Mouse (Mus musculus): Measurements from ENCODE around the gene Mettl16.
A peak's percentile ranks its signal among the peaks of the same experiment; 100 is the strongest.

The Mettl16 gene

DNA sequence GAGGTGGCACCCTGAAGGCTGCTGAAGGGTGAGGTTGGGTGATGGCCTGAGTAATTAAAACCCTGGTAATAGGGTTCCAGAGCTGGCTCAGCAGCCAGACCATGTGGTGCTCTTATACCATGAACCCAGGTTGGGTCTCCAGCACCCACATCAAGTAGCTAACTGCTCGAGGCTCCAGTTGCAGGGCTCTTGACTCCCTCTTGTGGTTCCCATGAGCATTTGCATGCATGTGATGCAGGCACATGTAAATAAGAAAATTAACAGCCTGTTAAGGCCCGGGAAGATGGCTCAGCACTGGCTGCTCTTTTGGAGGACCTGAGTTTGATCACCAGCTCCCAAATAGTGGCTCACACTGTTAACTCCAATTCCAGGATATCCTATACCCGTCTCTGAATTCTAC lies 75.2 kb downstream of the Mettl16 start:
- DNase-seq (ENCODE audit: low spot score in 2 of 2), result no peak

GRCm38 (mm10) chr11:74847919-74848521 lies 77.4 kb downstream of the Mettl16 start:
- DNase-seq (ENCODE audit: low spot score in 2 of 2), result peak; percentile 60 to 72

GRCm38 (mm10) chr11:74850998-74851661 lies 80.5 kb downstream of the Mettl16 start:
- DNase-seq (ENCODE audit: low spot score in 2 of 2), result no peak

DNA sequence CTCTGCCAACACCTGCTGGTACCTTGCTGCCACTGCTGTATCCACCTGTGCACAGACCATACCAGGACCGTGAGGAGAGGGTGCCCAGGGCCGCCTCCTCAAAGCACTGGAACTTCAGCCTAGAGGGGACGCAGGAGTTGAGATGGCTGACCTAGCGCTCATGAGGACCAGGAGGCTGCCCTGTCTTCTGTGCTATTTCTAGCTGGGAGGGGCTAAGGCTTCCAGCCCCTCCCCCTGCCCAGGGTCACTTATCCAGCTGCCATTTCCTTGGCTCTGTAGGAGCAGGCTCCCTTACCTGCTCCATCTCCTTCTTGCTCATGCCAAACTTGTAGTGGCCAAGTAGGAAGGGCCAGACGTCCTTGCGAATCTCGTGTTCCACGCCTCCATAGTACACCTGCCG lies 87.1 kb downstream of the Mettl16 start:
- DNase-seq (ENCODE audit: low spot score in 2 of 2), result no peak

DNA sequence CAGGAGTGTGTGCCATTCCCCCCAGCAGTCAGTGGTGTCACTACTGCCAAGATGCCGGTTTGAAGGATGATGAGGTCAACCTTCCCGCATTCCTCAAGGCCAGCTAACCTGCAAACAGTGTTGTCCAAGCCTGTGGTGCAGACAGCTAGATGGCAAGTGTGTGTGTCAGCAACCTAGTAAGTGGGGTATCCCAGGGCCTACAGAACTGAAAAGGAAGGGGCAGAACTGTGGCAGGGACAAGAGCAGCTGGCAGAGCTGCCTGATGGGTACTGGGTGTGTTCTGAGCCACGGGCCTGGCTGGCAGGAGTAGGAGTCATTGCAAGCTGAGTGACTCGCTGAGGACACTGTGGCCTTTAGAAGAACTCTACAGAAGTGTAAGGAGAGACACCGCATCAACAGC lies 91.5 kb downstream of the Mettl16 start:
- DNase-seq (ENCODE audit: low spot score in 2 of 2), result no peak

- no peak for DNase-seq (ENCODE audit: low spot score in 2 of 2)
Observed at GRCm38 (mm10) chr11:74863471-74863870, 92.8 kb downstream of the Mettl16 start.

GRCm38 (mm10) chr11:74864421-74864820 lies 93.8 kb downstream of the Mettl16 start:
- no peak for DNase-seq (ENCODE audit: low spot score in 2 of 2)

DNA sequence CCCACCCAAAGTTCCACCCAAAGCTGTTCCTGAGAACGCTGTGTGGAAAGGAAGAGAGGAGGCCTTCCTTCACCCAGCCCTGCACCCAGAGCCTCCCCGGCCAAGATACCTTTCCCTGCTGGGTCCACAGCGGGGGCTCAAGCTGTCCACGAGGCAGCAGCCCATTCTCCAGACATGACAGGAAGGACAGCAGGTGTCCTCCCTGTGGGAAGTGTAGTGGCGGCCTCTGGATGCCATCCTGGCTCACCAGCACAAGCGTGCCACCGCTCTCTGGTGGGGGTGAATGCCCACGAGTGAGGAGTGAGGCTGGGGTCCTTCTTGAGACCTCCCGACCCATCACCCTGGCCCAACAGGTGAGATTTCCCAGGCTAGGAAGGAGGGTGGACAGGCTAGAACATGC lies 94.6 kb downstream of the Mettl16 start:
- DNase-seq (ENCODE audit: low spot score in 2 of 2), result no peak

DNA sequence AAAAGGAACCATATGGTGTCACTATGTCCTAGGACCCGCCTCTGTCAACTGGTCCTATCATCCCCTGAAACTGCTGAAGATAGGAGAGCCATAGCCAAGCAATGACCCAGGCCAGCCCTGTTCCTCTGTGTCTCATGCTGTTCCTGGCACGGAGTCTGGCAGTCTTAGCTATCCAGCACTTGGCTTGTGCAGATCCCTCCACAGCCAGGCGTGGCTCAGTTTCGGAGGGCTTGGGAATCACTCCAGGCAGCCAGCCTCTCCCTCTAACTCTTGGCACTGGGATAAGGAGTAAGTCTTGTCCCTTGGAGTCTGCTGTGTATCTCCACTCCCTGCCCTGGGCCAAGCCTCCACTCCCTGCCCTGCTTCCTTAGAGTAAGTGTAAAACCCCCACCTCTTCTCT lies 96.0 kb downstream of the Mettl16 start:
- DNase-seq (ENCODE audit: low spot score in 2 of 2), result no peak

DNA sequence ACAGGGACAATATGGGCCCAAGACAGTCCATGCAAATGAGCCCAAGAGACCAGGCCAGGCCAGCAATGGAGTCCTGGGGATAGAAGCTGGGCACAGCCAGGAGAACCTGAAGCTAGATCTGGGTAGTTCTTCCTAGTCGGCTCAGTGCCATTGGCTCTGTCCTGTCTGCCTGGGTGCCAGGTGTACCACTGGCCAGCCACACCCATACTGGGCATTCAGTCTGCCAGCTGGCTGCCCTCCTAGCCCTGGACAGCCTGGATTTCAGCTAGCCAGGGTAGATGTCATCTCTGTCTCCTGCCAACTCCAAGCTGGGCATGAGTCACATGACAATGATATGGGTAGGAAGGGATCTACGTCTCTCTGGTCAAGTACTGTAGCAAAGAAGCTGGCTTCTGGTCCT lies 96.6 kb downstream of the Mettl16 start:
- no peak for DNase-seq (ENCODE audit: low spot score in 2 of 2)

GRCm38 (mm10) chr11:74868046-74868760 lies 97.6 kb downstream of the Mettl16 start:
- DNase-seq (ENCODE audit: low spot score in 2 of 2), result no peak

- DNase-seq (ENCODE audit: low spot score in 2 of 2), result no peak
Observed at GRCm38 (mm10) chr11:74869603-74870002, 99.0 kb downstream of the Mettl16 start.

- no peak for DNase-seq (ENCODE audit: low spot score in 2 of 2)
Observed at GRCm38 (mm10) chr11:74870544-74870943, 99.9 kb downstream of the Mettl16 start.

DNA sequence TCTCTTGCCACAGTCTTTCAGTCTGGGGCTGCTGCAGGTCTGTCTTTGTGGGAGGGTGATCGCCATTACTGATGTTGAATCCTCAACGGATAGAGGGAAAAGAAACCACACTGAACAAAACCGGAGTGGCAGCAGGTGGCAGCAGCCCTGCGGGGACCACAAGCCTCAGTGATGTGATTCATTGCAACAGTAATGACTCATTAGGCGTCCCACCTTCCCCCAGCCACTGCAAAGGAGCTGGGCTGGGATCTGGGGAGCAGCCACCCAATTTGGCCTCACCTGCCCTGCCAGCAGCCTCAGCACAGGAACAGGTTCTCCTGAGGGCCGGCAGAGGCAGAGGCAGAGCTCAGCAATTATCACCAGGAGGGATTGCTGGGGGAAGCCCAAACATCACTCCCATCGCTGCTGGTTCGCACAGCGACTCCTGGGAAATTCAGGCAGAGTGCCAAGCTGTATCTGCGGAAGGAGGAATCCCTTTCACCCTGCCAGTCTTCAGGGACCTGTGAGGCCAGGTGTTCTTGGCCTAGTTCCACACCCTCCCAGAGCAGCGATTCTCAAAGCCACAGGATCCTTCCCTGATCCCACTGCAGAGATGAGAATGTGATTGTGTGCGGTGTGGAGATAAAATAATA lies 100.5 kb downstream of the Mettl16 start:
- DNase-seq (ENCODE audit: low spot score in 2 of 2), result peak in 1 of 2 experiments; percentile 45

GRCm38 (mm10) chr11:74874630-74875029 lies 104.0 kb downstream of the Mettl16 start:
- no peak for DNase-seq (ENCODE audit: low spot score in 2 of 2)

- peak; percentile 64 to 74 for DNase-seq (ENCODE audit: low spot score in 2 of 2)
Observed at GRCm38 (mm10) chr11:74876801-74877200, 106.2 kb downstream of the Mettl16 start.

Measured in frontal cortex, postnatal 14 days (tissue).